Mouse (Mus musculus): ENCODE data around the gene Adgrl1. TPM values are rescaled to one million over a fixed set of nuclear protein-coding genes. Genes with fewer than 3 reads are reported as not detected.

Adgrl1 gene
- polyA plus RNA-seq, 1 experiment from 2014 or later: 21.6 TPM

DNA sequence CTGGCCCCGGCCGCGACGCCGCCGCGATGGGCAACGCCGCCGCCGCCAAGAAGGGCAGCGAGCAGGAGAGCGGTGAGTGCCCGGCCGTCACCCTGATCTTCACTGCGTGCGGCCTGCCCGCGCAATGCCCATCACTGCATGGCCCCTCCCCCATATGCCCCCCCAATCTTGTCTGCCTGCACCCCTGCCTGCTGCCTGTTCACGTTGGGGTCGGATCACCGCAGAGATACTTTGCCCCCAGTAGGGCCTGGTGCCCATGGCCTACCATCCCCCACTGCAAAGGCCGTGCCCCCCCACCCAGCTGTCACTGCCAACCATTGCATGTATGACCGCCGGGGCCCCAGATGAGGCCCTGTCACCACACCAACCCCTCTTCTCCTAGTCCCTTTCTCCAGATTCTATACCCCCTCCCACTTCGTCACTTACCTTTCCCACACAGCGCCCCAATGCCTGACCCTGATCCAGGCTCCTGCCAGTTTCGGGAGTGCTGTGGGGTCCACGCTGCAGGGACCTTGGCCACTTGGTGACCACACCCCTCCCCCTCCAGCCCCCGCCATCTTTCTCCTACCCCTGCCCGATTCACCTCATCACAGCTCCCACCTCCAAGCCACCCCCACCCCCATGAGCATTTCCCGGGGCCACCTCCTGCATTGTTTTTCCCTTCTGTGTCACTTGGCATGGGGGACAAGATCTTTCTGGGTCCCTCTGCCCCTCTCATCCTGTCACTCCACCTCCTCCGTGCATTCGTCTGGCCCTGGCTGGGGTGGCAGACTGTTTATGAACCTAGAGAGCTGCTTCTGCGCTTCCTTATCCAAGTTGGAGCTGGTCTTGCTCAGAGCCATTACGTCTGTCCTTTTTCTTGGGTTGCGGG, 73.5 kb downstream of the Adgrl1 start:
- ATAC-seq (ENCODE audit: insufficient read depth, low FRiP score, low TSS enrichment): peak; percentile 24

GRCm38 (mm10) chr8:83974521-83974920, 74.6 kb downstream of the Adgrl1 start:
- Histone ChIP-seq H3K9ac (ENCODE audit: low read length) (no peak overlapping the region), H3K27me3 (ENCODE audit: control insufficient read depth, insufficient read depth, low read length) (no peaks in the 10 kb centered on the region), H3K4me2 (ENCODE audit: low read depth) (no peak overlapping the region; the same call in 1 of the 2 replicates), H3K36me3 (ENCODE audit: control insufficient read depth, insufficient read depth, low read length) (no peaks in the 10 kb centered on the region), H3K27ac (ENCODE audit: low read depth, low read length) (no peak overlapping the region), H3K9me3 (ENCODE audit: control insufficient read depth, low read length) (no peaks in the 10 kb centered on the region), H3K4me1 (ENCODE audit: control insufficient read depth, insufficient read depth, low read length) (peaks cover 11% of the 10 kb centered on the region), H3K4me3 (ENCODE audit: low read depth, low read length) (no peak overlapping the region)
- WGBS: 86% methylated on average over 4 of the region's 4 CpGs
- DNase-seq (ENCODE audit: low spot score) (no peak), ATAC-seq (ENCODE audit: insufficient read depth, low FRiP score, low TSS enrichment) (no peak)

More for the DNA sequence above, 73.5 kb downstream of the Adgrl1 start:
- 3% methylated on average over 36 of the region's 37 CpGs for WGBS
- peak overlapping the region; percentile 81 for H3K9ac ChIP-seq (ENCODE audit: low read length)
- no peaks in the 10 kb centered on the region for H3K36me3 ChIP-seq (ENCODE audit: control insufficient read depth, insufficient read depth, low read length)
- peak overlapping the region; percentile 15; the same call in 1 of the 2 replicates for H3K27ac ChIP-seq (ENCODE audit: low read depth, low read length)
- H3K9me3 ChIP-seq (ENCODE audit: control insufficient read depth, low read length): no peaks in the 10 kb centered on the region
- peak overlapping the region; percentile 94 for H3K4me3 ChIP-seq (ENCODE audit: low read depth, low read length)
- DNase-seq (ENCODE audit: low spot score): peak; percentile 26
- peak overlapping the region; percentile 95 for H3K4me2 ChIP-seq (ENCODE audit: low read depth)
- no peaks in the 10 kb centered on the region for H3K27me3 ChIP-seq (ENCODE audit: control insufficient read depth, insufficient read depth, low read length)
- H3K4me1 ChIP-seq (ENCODE audit: control insufficient read depth, insufficient read depth, low read length): peaks cover 11% of the 10 kb centered on the region

DNA sequence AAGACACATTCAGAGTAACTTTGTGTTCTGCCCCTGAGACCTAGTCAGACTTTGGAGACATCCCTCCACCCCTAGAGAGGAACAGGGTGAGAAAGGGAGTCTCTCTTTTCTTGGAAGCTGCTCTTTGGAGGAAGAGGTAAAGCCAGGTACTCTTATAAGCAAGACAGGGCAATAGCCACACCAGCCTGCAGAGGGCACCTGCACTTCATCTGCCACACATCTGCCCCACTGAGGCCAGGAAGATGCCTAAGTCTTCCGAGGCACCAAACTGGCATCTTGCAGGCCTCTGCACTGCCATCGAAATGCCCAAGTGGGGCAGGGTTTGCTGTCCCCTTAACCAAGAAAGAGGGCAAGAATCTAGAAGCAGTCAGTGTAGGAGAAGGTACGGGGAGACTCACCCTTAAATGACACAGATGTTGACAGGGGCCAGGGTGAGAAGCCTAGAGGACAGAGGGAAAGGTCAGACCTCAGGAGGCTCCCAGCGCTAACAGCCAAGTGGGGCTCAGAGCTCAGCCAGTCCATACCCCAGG, 76.3 kb downstream of the Adgrl1 start:
- H3K4me2 ChIP-seq (ENCODE audit: low read depth): no peak overlapping the region
- no peak overlapping the region for H3K4me3 ChIP-seq (ENCODE audit: low read depth, low read length)
- no peak overlapping the region for H3K27ac ChIP-seq (ENCODE audit: low read depth, low read length)
- no peak for ATAC-seq (ENCODE audit: insufficient read depth, low FRiP score, low TSS enrichment)
- peaks cover 2% of the 10 kb centered on the region; the same call in 1 of the 2 replicates for H3K36me3 ChIP-seq (ENCODE audit: control insufficient read depth, insufficient read depth, low read length)
- no peaks in the 10 kb centered on the region for H3K27me3 ChIP-seq (ENCODE audit: control insufficient read depth, insufficient read depth, low read length)
- no peak overlapping the region for H3K9ac ChIP-seq (ENCODE audit: low read length)
- H3K9me3 ChIP-seq (ENCODE audit: control insufficient read depth, low read length): no peaks in the 10 kb centered on the region
- H3K4me1 ChIP-seq (ENCODE audit: control insufficient read depth, insufficient read depth, low read length): peaks cover 11% of the 10 kb centered on the region
- DNase-seq (ENCODE audit: low spot score): no peak
- WGBS: 88% methylated on average over 4 of the region's 4 CpGs

DNA sequence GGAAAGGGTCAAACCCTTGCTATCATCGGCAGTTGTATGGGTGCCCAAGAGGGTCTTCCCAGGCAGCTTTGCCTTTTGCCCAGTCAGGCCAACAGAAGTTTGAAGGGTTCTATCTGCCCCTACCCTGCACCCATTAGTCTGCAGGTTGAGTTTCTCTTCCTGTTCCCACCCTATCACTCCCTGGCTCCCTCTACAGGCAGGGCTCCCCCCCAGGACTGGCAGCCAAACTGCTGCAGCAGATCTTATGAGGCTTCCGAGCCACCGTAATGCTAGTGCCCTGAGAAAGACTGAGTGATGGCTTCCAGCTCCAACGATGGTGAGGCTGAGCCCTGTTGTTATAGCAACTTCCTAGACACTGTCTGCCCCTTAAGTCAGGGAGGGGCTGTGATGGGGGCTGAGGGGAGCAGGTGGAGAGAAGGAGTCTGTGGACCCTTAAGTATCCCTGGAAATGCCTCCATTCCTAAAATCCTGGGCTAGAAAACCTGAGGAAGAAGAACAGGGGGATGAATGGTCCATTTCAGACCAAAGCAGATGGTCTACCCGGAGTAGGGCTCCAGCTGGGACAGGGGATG, 77.0 kb downstream of the Adgrl1 start:
- no peak overlapping the region for H3K9ac ChIP-seq (ENCODE audit: low read length)
- no peaks in the 10 kb centered on the region for H3K9me3 ChIP-seq (ENCODE audit: control insufficient read depth, low read length)
- H3K27ac ChIP-seq (ENCODE audit: low read depth, low read length): no peak overlapping the region

GRCm38 (mm10) chr8:83977646-83978045, 77.7 kb downstream of the Adgrl1 start:
- Histone ChIP-seq H3K27ac (ENCODE audit: low read depth, low read length) (no peak overlapping the region), H3K36me3 (ENCODE audit: control insufficient read depth, insufficient read depth, low read length) (peaks cover 12% of the 10 kb centered on the region), H3K4me3 (ENCODE audit: low read depth, low read length) (no peak overlapping the region), H3K9ac (ENCODE audit: low read length) (no peak overlapping the region; the same call in none of the 2 replicates), H3K4me2 (ENCODE audit: low read depth) (no peak overlapping the region), H3K27me3 (ENCODE audit: control insufficient read depth, insufficient read depth, low read length) (no peaks in the 10 kb centered on the region), H3K9me3 (ENCODE audit: control insufficient read depth, low read length) (no peaks in the 10 kb centered on the region), H3K4me1 (ENCODE audit: control insufficient read depth, insufficient read depth, low read length) (peaks cover 7% of the 10 kb centered on the region)
- 73% methylated on average over 6 of the region's 6 CpGs for WGBS
- DNase-seq (ENCODE audit: low spot score): no peak
- ATAC-seq (ENCODE audit: insufficient read depth, low FRiP score, low TSS enrichment): no peak

More for the DNA sequence above, 77.0 kb downstream of the Adgrl1 start:
- ATAC-seq (ENCODE audit: insufficient read depth, low FRiP score, low TSS enrichment) (no peak), DNase-seq (ENCODE audit: low spot score) (no peak)
- 91% methylated on average over 5 of the region's 5 CpGs for WGBS
- Histone ChIP-seq H3K4me3 (ENCODE audit: low read depth, low read length) (no peak overlapping the region), H3K4me1 (ENCODE audit: control insufficient read depth, insufficient read depth, low read length) (peaks cover 11% of the 10 kb centered on the region), H3K27me3 (ENCODE audit: control insufficient read depth, insufficient read depth, low read length) (no peaks in the 10 kb centered on the region), H3K36me3 (ENCODE audit: control insufficient read depth, insufficient read depth, low read length) (peaks cover 7% of the 10 kb centered on the region), H3K4me2 (ENCODE audit: low read depth) (no peak overlapping the region)

DNA sequence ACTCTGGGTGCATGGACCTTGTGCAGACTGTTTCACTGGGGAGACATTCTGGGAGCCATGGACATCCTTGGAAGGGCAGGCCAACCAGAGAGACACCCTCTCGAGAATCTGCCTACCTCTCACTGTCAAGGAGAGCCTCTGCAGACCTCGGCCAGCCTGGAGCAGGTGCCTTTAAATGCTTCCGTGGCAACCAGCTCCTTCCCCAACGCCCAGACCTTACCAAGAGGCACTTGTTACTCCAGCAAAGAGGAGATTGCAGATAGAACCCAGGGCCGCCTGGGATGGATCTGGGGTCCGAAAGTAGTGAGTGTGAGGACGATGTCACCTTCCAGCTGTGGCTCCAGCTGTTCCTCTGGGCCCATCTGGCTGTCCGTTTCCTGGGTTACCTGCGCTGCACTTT, 78.3 kb downstream of the Adgrl1 start:
- ATAC-seq (ENCODE audit: insufficient read depth, low FRiP score, low TSS enrichment) (no peak), DNase-seq (ENCODE audit: low spot score) (no peak)
- no peak overlapping the region for H3K27ac ChIP-seq (ENCODE audit: low read depth, low read length)
- 85% methylated on average over 9 of the region's 9 CpGs for WGBS
- H3K27me3 ChIP-seq (ENCODE audit: control insufficient read depth, insufficient read depth, low read length): no peaks in the 10 kb centered on the region
- no peak overlapping the region for H3K4me2 ChIP-seq (ENCODE audit: low read depth)
- H3K9me3 ChIP-seq (ENCODE audit: control insufficient read depth, low read length): no peaks in the 10 kb centered on the region
- no peak overlapping the region for H3K4me3 ChIP-seq (ENCODE audit: low read depth, low read length)
- H3K4me1 ChIP-seq (ENCODE audit: control insufficient read depth, insufficient read depth, low read length): peaks cover 7% of the 10 kb centered on the region
- no peak overlapping the region for H3K9ac ChIP-seq (ENCODE audit: low read length)
- peaks cover 13% of the 10 kb centered on the region for H3K36me3 ChIP-seq (ENCODE audit: control insufficient read depth, insufficient read depth, low read length)

GRCm38 (mm10) chr8:83980250-83980649, 80.3 kb downstream of the Adgrl1 start:
- Histone ChIP-seq H3K27me3 (ENCODE audit: control insufficient read depth, insufficient read depth, low read length) (no peaks in the 10 kb centered on the region), H3K9ac (ENCODE audit: low read length) (no peak overlapping the region), H3K36me3 (ENCODE audit: control insufficient read depth, insufficient read depth, low read length) (peaks cover 18% of the 10 kb centered on the region), H3K9me3 (ENCODE audit: control insufficient read depth, low read length) (no peaks in the 10 kb centered on the region), H3K4me1 (ENCODE audit: control insufficient read depth, insufficient read depth, low read length) (no peaks in the 10 kb centered on the region), H3K4me3 (ENCODE audit: low read depth, low read length) (no peak overlapping the region), H3K27ac (ENCODE audit: low read depth, low read length) (no peak overlapping the region), H3K4me2 (ENCODE audit: low read depth) (no peak overlapping the region)
- DNase-seq (ENCODE audit: low spot score) (no peak), ATAC-seq (ENCODE audit: insufficient read depth, low FRiP score, low TSS enrichment) (no peak)
- 94% methylated on average over 1 of the region's 1 CpGs for WGBS

- no peak overlapping the region for H3K4me2 ChIP-seq (ENCODE audit: low read depth)
- 89% methylated on average over 8 of the region's 8 CpGs for WGBS
- H3K4me1 ChIP-seq (ENCODE audit: control insufficient read depth, insufficient read depth, low read length): no peaks in the 10 kb centered on the region
- H3K4me3 ChIP-seq (ENCODE audit: low read depth, low read length): no peak overlapping the region
- no peak overlapping the region for H3K27ac ChIP-seq (ENCODE audit: low read depth, low read length)
- H3K36me3 ChIP-seq (ENCODE audit: control insufficient read depth, insufficient read depth, low read length): peaks cover 18% of the 10 kb centered on the region
- no peaks in the 10 kb centered on the region for H3K27me3 ChIP-seq (ENCODE audit: control insufficient read depth, insufficient read depth, low read length)
- DNase-seq (ENCODE audit: low spot score) (no peak), ATAC-seq (ENCODE audit: insufficient read depth, low FRiP score, low TSS enrichment) (no peak)
- H3K9me3 ChIP-seq (ENCODE audit: control insufficient read depth, low read length): no peaks in the 10 kb centered on the region
- no peak overlapping the region for H3K9ac ChIP-seq (ENCODE audit: low read length)
Observed at GRCm38 (mm10) chr8:83980845-83981244, 80.9 kb downstream of the Adgrl1 start.
